Mouse (Mus musculus) cerebellum, postnatal 14 days (tissue): ENCODE measurements around the gene Olfr642.

Experiments
- DNase-seq, 2 experiments: peaks; one replicate each; pipeline ENCODE4 v3.0.0; 2021; ENCODE audit warnings: mixed read lengths in 2 of 2

Gene Olfr642

DNA sequence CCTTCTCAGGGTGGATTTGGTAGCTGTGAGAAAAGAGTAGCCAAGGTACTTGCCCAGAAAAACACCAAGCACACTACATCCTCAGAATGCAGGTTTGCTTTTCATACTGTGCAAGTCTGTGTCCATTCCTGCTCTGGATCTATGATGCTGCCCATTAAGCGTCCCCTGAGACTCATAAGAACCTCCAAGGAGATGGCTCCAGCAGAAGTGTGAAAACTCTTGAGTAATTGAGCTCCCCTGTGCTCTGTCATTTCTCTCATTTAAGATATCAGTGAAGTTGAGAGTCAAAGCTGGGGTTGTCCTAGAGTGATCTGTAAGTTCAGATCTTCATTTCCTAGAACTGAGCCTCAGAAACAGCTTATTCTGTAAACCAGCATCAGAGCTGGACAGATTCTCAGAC is at the start of gene Olfr642:
Gene Olfr642, minus strand, starts transcription at position 101 of the 400 bp plus-strand sequence.
- DNase-seq = no peak

DNA sequence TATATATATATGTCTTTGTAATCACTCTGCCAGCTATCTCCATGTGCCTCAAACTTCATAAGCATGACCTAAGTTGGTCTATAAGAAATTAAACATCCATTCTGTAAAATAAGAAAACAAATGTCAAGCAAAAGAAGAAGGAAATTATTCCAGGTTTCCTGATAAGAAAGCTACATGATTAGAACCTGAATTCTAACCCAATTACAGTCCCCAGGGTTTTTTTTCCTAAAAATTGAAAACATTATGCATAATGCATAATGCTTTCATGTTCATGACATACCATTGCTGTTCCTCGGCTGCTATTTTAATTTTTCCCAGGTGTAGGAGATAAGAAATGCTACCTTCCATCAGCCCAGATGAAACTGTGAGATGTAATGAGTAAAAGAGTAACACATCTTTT is 32.9 kb upstream of the Olfr642 start, which contains the start of gene Olfr645:
Gene Olfr645, minus strand, starts transcription at position 101 of the 400 bp plus-strand sequence.
- no peak for DNase-seq

DNA sequence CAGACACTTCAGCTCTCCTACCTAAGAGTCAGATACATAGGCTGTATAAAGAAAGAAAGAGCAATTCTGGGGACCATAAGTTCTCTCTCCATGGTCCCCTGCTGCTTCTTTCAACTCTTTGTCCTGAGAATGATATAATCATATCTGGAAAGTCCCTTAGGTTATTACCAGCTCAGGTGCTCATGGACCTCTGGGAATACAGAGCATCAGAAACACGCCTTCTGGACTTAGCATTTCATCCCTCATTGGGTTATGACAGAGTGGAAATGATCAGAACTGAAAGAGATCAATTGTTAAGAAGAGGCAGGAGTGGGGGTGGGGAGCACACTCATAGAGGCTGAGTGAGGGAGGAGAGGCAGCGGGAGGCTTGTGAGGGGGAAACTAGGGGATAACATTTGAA is 19.3 kb upstream of the Olfr642 start, which contains the start of gene Olfr644:
Gene Olfr644, minus strand, starts transcription at position 101 of the 400 bp plus-strand sequence.
- DNase-seq = no peak

DNA sequence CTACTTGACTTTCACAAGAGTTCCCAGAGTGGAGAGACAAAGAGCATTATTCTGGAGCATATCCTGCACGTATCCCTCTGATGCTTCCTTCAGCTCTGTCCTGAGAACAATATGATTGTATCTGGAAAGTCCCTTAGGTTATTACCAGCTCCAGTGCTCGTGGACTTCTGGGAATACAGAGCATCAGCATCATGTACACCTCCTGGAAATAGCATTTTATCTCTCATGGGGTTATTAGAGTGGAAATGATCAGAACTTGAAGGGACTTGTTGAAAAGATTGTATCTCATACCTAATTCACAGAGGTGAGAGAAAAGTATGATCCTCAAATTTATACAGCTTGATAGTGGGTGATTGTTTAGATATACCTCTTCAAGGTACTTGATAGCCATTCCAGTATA is 8.9 kb upstream of the Olfr642 start, which contains the start of gene 4930516K23Rik:
Gene 4930516K23Rik, minus strand, starts transcription at position 101 of the 400 bp plus-strand sequence.
- DNase-seq = no peak

DNA sequence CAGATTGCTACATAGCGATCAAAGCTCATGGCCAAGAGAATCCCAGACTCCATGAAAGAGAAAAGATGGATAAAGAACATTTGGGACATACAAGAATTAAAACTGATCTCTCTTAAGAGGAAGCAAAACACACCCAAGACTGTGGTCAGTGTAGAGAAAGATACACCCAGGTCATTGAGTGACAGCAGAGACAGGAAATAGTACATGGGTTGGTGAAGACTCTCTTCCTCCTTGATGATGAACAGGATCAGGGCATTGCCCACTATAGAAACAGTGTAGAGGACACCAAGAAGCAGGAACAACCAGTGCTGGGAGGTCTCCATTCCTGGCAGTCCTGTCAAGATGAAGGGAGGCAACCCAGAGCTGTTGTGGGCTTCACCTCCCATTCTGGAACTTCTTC is 6.7 kb upstream of the Olfr642 start:
- DNase-seq = no peak

DNA sequence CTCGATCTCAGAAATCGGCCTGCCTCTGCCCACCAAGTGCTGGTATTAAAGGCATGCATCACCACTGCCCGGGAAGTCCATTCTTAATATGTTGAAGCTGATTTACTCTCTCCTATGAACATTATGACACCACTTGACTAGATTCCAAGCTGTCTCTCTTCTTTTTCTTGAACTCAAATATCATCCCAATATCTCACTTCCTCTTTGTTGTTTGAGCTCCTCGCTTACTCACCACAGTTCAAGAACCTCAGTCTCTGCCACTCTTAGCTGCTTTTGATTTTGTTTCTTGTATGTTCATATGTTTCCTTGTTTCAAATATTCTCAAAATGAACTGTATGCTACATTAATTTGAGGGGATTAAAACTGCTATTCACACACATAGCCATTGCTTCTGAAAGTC is 1.7 kb downstream of the Olfr642 start:
- no peak for DNase-seq

DNA sequence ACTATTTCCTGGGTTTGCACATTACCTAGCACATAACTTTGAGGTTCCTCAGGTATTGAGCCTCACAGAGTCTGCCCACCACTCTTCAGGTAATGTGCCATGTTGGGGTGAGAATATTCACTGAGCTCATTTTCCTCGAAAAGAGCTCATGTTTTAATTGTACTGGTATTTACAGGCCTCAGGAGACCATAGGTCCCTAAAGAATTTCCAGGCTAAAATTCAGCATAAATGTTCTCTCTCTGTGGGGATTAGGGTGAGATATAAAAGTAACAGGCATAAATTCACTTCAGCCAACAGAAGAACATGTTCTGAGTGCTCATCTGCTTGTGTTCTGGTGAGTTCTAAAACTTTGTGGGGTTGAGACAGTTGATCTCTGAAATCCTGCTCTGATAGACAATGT is 17.3 kb downstream of the Olfr642 start, which contains the start of gene Olfr641:
Gene Olfr641, plus strand, starts transcription at position 301 of the 400 bp plus-strand sequence.
- DNase-seq = no peak

DNA sequence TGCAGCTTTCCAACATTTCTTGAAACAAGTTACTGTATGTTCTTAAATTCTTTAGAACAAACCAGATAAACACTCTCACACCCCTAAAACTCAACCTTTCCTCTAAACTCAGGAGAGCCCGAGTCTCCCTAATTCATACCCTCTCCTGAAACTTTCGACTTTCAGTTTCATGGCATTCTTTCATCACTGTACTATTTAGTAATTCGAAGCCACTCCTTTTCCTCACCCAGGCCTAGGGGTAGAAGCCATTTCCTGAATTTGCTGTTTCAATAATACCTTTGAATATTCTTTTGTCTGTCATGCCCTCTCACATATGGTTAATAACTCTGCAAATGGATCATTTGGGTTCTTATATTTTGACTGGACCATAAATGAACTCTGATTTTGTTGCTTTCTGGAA is 25.5 kb downstream of the Olfr642 start:
- no peak for DNase-seq

DNA sequence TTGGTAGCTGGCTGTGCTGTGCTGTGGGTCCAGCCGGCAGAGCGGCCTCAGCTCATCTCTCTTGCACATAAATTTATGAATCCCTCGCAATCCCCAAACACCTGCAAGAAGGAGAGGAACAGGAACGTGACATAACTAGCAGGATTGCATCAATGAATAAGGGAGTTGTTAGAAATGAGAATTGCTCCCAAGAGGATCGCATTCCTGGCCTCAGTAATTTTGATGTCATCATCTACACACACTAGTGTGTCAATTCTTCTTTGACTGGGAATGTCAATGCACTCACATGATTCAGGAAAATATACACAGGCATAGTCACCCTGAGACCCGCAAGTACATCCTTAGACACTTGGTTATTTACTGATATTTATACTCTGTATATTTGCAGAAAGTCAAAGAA is 27.0 kb downstream of the Olfr642 start, which contains the start of gene Olfr640:
Gene Olfr640, minus strand, starts transcription at position 101 of the 400 bp plus-strand sequence.
- no peak for DNase-seq

DNA sequence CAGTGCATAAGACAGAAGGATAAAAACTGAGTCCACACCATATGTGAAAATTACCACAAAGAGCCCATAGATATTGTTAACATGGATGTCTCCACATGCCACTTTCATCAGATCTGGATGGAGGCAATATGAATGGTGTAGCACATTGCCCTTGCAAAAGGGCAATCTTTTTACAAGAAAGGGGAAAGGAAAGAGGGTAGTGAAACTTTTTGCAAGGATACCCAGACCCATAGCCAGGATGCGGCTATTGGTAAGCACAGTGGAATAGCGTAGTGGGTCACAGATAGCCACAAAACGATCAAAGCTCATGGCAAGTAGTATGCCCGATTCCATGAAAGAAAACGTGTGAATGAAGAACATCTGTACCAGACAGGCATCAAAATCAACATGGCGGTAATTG is 30.8 kb downstream of the Olfr642 start:
- DNase-seq = no peak

DNA sequence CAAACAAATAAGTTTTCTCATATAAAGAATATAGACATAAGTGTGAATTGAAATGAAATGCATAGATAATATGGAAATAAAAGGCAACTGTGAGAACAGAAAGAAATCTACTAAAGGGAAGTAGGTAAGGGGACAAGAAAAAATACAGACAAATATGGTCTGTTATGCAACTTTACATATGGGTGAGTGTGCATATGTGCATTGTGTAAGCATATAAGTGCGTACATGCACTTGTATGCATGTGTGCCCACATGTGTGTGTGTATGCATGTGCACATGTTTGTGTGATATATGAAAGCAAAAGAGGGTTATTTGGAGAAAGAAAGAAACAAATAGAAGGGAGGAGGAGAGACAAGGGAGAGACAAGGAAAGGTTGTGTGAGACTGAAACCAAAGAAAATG is 33.5 kb downstream of the Olfr642 start:
- DNase-seq = no peak

DNA sequence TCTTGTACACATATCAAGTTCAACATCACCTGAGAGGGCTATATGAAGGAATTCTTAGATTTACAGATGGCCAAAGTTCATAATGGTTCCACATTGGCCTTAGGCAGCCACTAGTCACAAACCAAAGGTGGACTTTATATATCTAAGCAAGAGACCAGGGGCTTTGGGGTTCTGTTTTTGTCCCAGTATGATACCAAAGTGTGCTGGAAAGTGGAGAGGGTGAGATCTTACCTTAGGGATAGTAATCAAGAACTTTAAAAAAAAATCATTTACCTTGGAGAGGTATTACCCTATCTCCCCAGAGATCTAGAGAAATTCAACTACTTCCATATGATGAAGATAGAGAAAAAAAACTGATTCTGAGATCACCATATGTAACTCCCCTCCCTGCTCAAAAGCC is 35.3 kb downstream of the Olfr642 start, which contains the start of gene Olfr639:
Gene Olfr639, minus strand, starts transcription at position 101 of the 400 bp plus-strand sequence.
- DNase-seq = no peak

DNA sequence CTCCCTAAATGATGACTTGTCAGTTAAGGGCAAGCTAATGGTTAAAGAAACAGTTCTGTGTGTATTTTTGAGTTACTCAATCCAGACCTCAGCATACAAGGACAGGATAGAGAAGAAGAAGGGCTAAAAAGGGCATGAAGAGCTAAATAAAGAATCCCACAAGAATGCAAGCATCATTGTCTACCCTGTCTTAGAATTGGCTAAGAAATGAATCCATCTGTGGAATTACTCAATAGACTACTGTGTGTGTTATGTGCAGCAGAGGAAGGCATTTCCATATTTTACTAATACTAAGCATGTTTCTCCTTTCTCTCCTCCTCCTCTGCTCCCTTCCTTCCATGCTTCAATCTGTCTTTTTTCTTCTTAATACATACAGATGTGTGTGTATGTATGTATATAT is 53.3 kb downstream of the Olfr642 start:
- DNase-seq = no peak

DNA sequence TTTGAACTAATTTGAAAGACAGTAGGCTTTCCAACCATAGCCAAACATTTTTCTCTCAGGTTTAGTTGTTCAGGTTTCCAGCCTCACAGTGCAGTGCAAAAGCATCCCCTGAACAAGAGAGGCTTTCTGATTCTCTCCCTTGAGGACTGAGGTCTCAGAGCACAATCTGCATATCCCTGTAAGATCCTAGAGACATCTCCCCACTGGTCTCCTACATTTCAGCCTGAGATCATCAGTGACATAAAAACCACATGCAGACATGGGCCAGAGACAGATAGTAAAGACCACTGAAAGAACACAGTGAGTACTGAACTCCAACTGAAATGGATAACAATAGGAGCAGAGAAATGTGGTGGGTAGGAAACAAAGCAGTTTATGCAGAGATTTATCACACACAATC is 54.0 kb downstream of the Olfr642 start, which contains the start of gene Olfr638:
Gene Olfr638, plus strand, starts transcription at position 301 of the 400 bp plus-strand sequence.
- DNase-seq = no peak
